Mouse (Mus musculus) C2C12 (cell line): ENCODE data around the gene Cacna1c. TPM values are rescaled to one million over a fixed set of nuclear protein-coding genes. Genes with fewer than 3 reads are reported as not detected.

Experiments used
- H3K27me3 ChIP-seq: one replicate; pipeline ENCODE4 v1.6.1; 2011; ENCODE audit not compliant: control insufficient read depth, insufficient read depth, insufficient read length
- H3K36me3 ChIP-seq: one replicate; pipeline ENCODE4 v1.6.1; 2011; ENCODE audit not compliant: control insufficient read depth, insufficient read depth
- H3K4me3 ChIP-seq: one replicate; pipeline ENCODE4 v1.5.1; 2011; ENCODE audit warnings: mild to moderate bottlenecking, control low read depth; ENCODE audit not compliant: poor library complexity, insufficient read depth, severe bottlenecking
- H3K79me2 ChIP-seq: one replicate; pipeline ENCODE4 v1.6.1; 2011; ENCODE audit not compliant: control insufficient read depth, insufficient read depth
- H3K79me3 ChIP-seq: one replicate; pipeline ENCODE4 v1.6.1; 2011; ENCODE audit warnings: low read depth, control low read depth
- H3ac ChIP-seq: one replicate; pipeline ENCODE3; 2011; ENCODE audit warnings: low read depth; ENCODE audit not compliant: control insufficient read depth, insufficient read length
- CEBPB ChIP-seq: IDR thresholded peaks from one replicate; pipeline ENCODE4 v1.6.1; 2011; ENCODE audit warnings: low read depth, mild to moderate bottlenecking, control low read depth, moderate library complexity
- CTCF ChIP-seq: IDR thresholded peaks from one replicate; pipeline ENCODE4 v1.5.1; 2011; ENCODE audit not compliant: control insufficient read depth, insufficient read depth, insufficient read length
- FOSL1 ChIP-seq: IDR thresholded peaks from one replicate; pipeline ENCODE4 v1.8.0; 2011; ENCODE audit warnings: mild to moderate bottlenecking, low read length; ENCODE audit not compliant: poor library complexity, insufficient read depth, severe bottlenecking
- MAX ChIP-seq: IDR thresholded peaks from one replicate; pipeline ENCODE4 v1.6.1; 2011; ENCODE audit warnings: mild to moderate bottlenecking, control low read depth
- MYOD1 ChIP-seq: IDR thresholded peaks from one replicate; pipeline ENCODE4 v1.6.1; 2011; ENCODE audit warnings: low read depth; ENCODE audit not compliant: control insufficient read depth, insufficient read length
- MYOG ChIP-seq: IDR thresholded peaks from one replicate; pipeline ENCODE4 v1.6.1; 2011; ENCODE audit not compliant: control insufficient read depth, insufficient read length; ENCODE audit errors: extremely low read depth
- USF1 ChIP-seq: IDR thresholded peaks from one replicate; pipeline ENCODE4 v1.6.1; 2011; ENCODE audit warnings: low read depth, mild to moderate bottlenecking, control low read depth, moderate library complexity
- polyA plus RNA-seq: library from polyadenylated mRNA; unstranded; fragments of >200 nt; fragmentation: generic; extraction: Trizol; gene quantifications from one replicate; pipeline ENCODE4 v1.2.1, GENCODE M21; 2012; ENCODE audit warnings: missing spikeins

The Cacna1c gene
- polyA plus RNA-seq, 1 experiment = not detected

DNA sequence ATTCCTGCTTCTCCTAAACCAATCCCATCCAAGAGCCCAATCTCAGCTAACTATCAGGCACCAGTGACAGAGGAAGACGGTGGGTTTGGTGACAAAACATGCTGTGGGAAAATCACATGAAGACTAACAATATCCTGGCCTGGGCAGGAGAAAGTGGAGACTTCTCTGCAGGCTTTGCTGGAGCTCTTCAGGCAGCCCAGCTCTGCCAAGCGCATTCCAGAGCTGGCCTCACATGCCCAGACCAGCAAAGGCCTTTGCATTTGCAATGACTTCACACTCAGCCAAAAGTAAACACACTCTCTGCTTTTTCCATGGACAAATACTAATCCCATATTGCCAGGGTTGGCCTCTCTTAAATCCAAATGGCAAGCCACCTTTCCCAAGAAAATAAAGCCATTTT, 144.5 kb downstream of the Cacna1c start:
- no peak for TF ChIP-seq CEBPB
- no peak for TF ChIP-seq CTCF
- TF ChIP-seq FOSL1 = no peak
- TF ChIP-seq MYOD1 = no peak
- TF ChIP-seq MYOG = no peak

DNA sequence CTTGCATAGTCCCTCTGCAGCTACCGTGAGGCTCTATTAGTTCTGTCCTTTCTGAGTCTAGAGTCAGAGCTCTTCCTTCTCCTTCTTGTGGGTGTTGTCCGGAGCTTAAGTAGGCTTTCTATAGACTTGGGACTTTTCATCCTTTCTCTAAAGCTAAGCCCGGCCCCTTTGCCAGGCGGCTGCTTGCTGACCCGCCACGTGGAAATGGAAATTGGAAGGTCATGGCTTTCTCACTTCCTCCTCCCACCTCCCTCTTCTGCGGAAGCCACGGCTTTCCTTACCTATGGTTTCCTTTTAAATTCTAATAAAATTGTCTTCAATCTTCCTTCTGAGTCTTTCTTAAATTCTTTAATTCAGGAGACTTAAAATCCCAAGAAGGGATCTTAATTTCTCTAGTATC, 148.9 kb downstream of the Cacna1c start:
- TF ChIP-seq USF1 = no peak
- no peak for TF ChIP-seq CEBPB
- no peak for TF ChIP-seq MYOG
- no peak for TF ChIP-seq FOSL1
- TF ChIP-seq CTCF = no peak
- no peak for TF ChIP-seq MAX
- TF ChIP-seq MYOD1 = no peak
- no peak overlapping the region for H3K4me3 ChIP-seq
- H3K36me3 ChIP-seq = no peaks in the 10 kb centered on the region
- peaks cover 14% of the 10 kb centered on the region for H3K27me3 ChIP-seq
- H3K79me3 ChIP-seq = no peaks in the 10 kb centered on the region
- H3ac ChIP-seq = no peak overlapping the region
- H3K79me2 ChIP-seq = no peaks in the 10 kb centered on the region

More for the DNA sequence above, 144.5 kb downstream of the Cacna1c start:
- H3ac ChIP-seq = no peak overlapping the region
- H3K27me3 ChIP-seq = peaks cover 12% of the 10 kb centered on the region
- no peaks in the 10 kb centered on the region for H3K36me3 ChIP-seq
- H3K4me3 ChIP-seq = no peak overlapping the region
- no peaks in the 10 kb centered on the region for H3K79me2 ChIP-seq
- H3K79me3 ChIP-seq = no peaks in the 10 kb centered on the region

DNA sequence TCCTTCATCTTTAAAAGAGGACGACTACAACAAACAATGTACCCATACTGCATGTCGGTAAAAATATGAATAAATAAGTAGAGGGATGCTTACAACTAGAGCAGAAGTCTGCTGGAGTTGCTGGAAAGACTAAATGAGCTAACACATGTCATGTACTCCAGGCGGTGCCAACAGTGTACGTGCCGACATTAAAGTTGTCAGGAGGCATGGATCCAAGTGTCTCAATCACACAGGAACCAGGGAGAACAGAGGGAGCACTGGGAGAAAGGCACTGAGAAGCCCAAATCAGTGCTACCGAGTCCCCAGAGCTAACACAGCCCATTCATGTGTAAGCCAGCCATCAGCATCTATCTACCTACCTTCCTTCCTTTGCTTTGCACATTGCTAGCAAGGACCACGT, 150.7 kb downstream of the Cacna1c start:
- Histone ChIP-seq H3K36me3 (no peaks in the 10 kb centered on the region), H3K79me2 (no peaks in the 10 kb centered on the region), H3K27me3 (peaks cover 14% of the 10 kb centered on the region), H3K4me3 (no peak overlapping the region), H3ac (no peak overlapping the region), H3K79me3 (no peaks in the 10 kb centered on the region)
- TF ChIP-seq CEBPB (no peak), CTCF (no peak), FOSL1 (no peak), MYOD1 (no peak), MYOG (no peak), USF1 (no peak), MAX (no peak)

DNA sequence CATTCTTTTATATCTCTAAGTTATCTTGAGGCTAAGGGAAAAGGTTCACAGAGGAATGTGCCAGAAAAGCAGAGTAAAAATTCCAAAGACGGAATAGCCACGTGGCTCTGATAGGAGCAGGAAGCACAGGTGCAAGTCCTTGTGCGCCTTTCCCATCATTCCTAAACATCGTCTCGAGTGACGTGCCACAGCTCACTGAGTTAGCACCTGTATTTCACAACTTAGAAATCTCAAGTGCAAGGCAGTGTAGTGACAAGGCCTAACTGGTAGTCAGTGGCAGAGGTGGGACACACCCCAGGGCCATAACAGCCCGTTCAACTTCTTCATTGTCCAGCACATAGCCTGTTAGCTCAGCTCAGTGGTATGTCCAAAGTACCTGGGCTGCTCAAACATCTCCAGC, 152.1 kb downstream of the Cacna1c start:
- Histone ChIP-seq H3K27me3 (peaks cover 20% of the 10 kb centered on the region), H3K79me3 (no peaks in the 10 kb centered on the region), H3ac (no peak overlapping the region), H3K4me3 (no peak overlapping the region), H3K36me3 (no peaks in the 10 kb centered on the region), H3K79me2 (no peaks in the 10 kb centered on the region)
- no peak for TF ChIP-seq MYOG
- no peak for TF ChIP-seq CEBPB
- no peak for TF ChIP-seq FOSL1
- TF ChIP-seq USF1 = no peak
- no peak for TF ChIP-seq CTCF
- no peak for TF ChIP-seq MAX
- TF ChIP-seq MYOD1 = no peak

DNA sequence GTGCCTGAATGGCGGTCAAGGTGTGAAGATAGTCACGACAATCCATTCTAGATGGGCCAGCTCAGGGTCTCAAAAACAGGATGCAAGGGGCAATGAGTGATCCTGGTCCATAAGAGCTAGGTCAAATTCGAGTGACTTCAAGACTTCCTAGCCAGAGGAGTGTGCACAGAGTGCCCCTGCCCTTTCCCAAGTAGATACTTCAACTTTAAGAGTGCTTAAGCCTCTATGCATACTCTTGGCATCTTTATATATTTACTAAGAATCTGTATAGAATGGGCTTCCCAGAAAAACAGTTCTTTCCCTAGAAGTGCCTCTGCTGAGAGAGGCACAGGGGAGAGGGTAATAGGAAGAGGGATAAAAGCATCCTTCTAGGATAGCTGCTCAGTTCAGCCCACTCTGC, 153.4 kb downstream of the Cacna1c start:
- H3K79me2 ChIP-seq = no peaks in the 10 kb centered on the region
- peaks cover 13% of the 10 kb centered on the region for H3K27me3 ChIP-seq
- H3K79me3 ChIP-seq = no peaks in the 10 kb centered on the region
- no peak overlapping the region for H3K4me3 ChIP-seq
- TF ChIP-seq MYOG = no peak
- TF ChIP-seq MAX = no peak
- TF ChIP-seq CEBPB = no peak
- no peak for TF ChIP-seq FOSL1
- TF ChIP-seq MYOD1 = no peak
- TF ChIP-seq USF1 = no peak
- TF ChIP-seq CTCF = no peak
- no peak overlapping the region for H3ac ChIP-seq
- H3K36me3 ChIP-seq = no peaks in the 10 kb centered on the region

DNA sequence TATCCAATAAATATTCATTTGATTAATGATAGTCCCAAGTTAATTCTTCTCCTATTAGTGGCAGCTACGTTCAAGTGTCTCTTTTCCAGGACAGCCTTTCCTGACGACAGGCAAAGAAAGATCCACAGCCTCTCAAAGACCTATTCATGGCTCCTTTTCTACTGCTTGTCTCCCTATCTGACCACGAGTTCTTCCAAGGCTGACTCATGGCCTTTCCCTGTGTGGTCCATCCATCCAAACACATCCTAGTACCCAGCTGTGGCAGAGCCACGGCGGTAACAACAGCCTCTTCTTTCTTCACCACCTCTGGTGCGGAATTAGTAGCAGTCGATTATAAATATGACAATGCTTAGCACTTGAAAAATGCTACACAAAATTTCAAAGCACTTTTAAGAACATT, 155.3 kb downstream of the Cacna1c start:
- Histone ChIP-seq H3K36me3 (no peaks in the 10 kb centered on the region), H3K27me3 (peaks cover 13% of the 10 kb centered on the region), H3K4me3 (no peak overlapping the region), H3K79me3 (no peaks in the 10 kb centered on the region), H3ac (no peak overlapping the region), H3K79me2 (no peaks in the 10 kb centered on the region)
- TF ChIP-seq USF1 (no peak), MYOG (no peak), CEBPB (no peak), FOSL1 (no peak), MYOD1 (no peak), CTCF (no peak), MAX (no peak)
